Mouse (Mus musculus) liver, adult 2 months (tissue): ENCODE measurements around the gene 3110082J24Rik.

ENCODE experiments used
- CTCF ChIP-seq: fragments of 200-500 bp; IDR thresholded peaks from 2 replicates; pipeline ENCODE4 v1.5.1; 2011; ENCODE audit warnings: low read depth, low read length, control low read depth
- POLR2A ChIP-seq: fragments of 200-500 bp; IDR thresholded peaks from 2 replicates; pipeline ENCODE4 v1.6.1; 2011; ENCODE audit warnings: low read length, control low read depth; ENCODE audit not compliant: insufficient read depth; ENCODE audit errors: extremely low read depth

- TF ChIP-seq CTCF (no peak), POLR2A (no peak)
Measured at GRCm38 (mm10) chr5:30127921-30128597, 22.2 kb upstream of the 3110082J24Rik start.
